In genomic region chr11:5140619-5141018, GRCm38 (mm10) we compare ENCODE assay signal across 10 mouse cellular contexts. TPM values are rescaled to one million over a fixed set of nuclear protein-coding genes. Genes with fewer than 3 reads are reported as not detected.
A peak's percentile ranks its signal among the peaks of the same experiment; 100 is the strongest.
DNase-seq lines count a peak whose midpoint lies in the region; ATAC-seq and TF ChIP-seq lines count a peak whose summit lies in the region.
"Had no signal": no experiment of that assay in that cellular context is flagged by ENCODE, and none has a peak within 500 bp of the region (broad histone marks: within the 10 kb centered on the region; RNA-seq: fewer than 3 reads in every experiment).

No protein-coding gene starts in this region.

- DNase-seq in hindbrain, embryonic 14.5 days (ENCODE audit: low spot score), result peak; percentile 58
- DNase-seq in hindbrain, embryonic 10.5 days (ENCODE audit: low spot score), result no peak
- peak; percentile 49 for DNase-seq in ZHBTc4 (ENCODE audit: low read depth, low spot score)
- DNase-seq in heart, postnatal 36 days, result peak; percentile 70 to 74
- no peak for DNase-seq in liver, embryonic 11.5 days (ENCODE audit: low spot score)
- DNase-seq in forebrain, embryonic 11.5 days (ENCODE audit: low spot score), result no peak

- 46% methylated on average over 8 of the region's 8 CpGs for WGBS in hindbrain, embryonic 14.5 days
- WGBS in hindbrain, embryonic 10.5 days, result 84% methylated on average over 8 of the region's 8 CpGs
- WGBS in liver, embryonic 11.5 days, result 46% methylated on average over 8 of the region's 8 CpGs
- WGBS in small intestine, adult 2 months, result 13% methylated on average over 8 of the region's 8 CpGs
- 78% methylated on average over 8 of the region's 8 CpGs for WGBS in forebrain, embryonic 11.5 days

- H3K9me3 ChIP-seq in hindbrain, embryonic 14.5 days (ENCODE audit: control insufficient read depth, low read length), result no peaks in the 10 kb centered on the region
- no peaks in the 10 kb centered on the region for H3K9me3 ChIP-seq in hindbrain, embryonic 10.5 days
- no peaks in the 10 kb centered on the region for H3K9me3 ChIP-seq in liver, embryonic 11.5 days (ENCODE audit: control insufficient read depth, low read length)
- no peaks in the 10 kb centered on the region for H3K9me3 ChIP-seq in forebrain, embryonic 11.5 days (ENCODE audit: control insufficient read depth, low read length)
- H3K9me3 ChIP-seq: embryonic facial prominence, embryonic 13.5 days had no signal

- H3K4me2 ChIP-seq in hindbrain, embryonic 14.5 days (replicated peaks), result no peak overlapping the region
- H3K4me2 ChIP-seq in liver, embryonic 11.5 days, result no peak overlapping the region
- no peak overlapping the region for H3K4me2 ChIP-seq in forebrain, embryonic 11.5 days (ENCODE audit: low read depth, low read length, severe bottlenecking)
- H3K4me2 ChIP-seq: embryonic facial prominence, embryonic 13.5 days had no signal

- TF ChIP-seq CTCF in small intestine, adult 2 months (IDR thresholded peaks at IDR 0.05; ENCODE audit: extremely low read depth, insufficient read length, insufficient replicate concordance, low read depth, low read length), result no peak

- no peak for TF ChIP-seq POLR2A in small intestine, adult 2 months (IDR thresholded peaks at IDR 0.05; ENCODE audit: low read depth, low read length)

- no peaks in the 10 kb centered on the region for H3K36me3 ChIP-seq in hindbrain, embryonic 14.5 days (replicated peaks; ENCODE audit: control insufficient read depth, insufficient read depth)
- H3K36me3 ChIP-seq in hindbrain, embryonic 10.5 days, result peaks cover 32% of the 10 kb centered on the region
- no peaks in the 10 kb centered on the region for H3K36me3 ChIP-seq in liver, embryonic 11.5 days (ENCODE audit: control insufficient read depth, insufficient read depth, low read length)
- H3K36me3 ChIP-seq in small intestine, adult 2 months (ENCODE audit: control insufficient read depth, insufficient read depth, low read length), result no peaks in the 10 kb centered on the region
- no peaks in the 10 kb centered on the region for H3K36me3 ChIP-seq in forebrain, embryonic 11.5 days (ENCODE audit: control insufficient read depth, insufficient read depth, low read length)
- H3K36me3 ChIP-seq: embryonic facial prominence, embryonic 13.5 days had no signal

- H3K27ac ChIP-seq in hindbrain, embryonic 14.5 days, result no peak overlapping the region
- no peak overlapping the region for H3K27ac ChIP-seq in hindbrain, embryonic 10.5 days
- no peak overlapping the region for H3K27ac ChIP-seq in liver, embryonic 11.5 days (ENCODE audit: low read depth, low read length)
- peak overlapping the region; percentile 47; the same call in 1 of the 2 replicates for H3K27ac ChIP-seq in small intestine, adult 2 months (ENCODE audit: insufficient read depth, low read depth, low read length)
- H3K27ac ChIP-seq in forebrain, embryonic 11.5 days (ENCODE audit: low read depth, low read length), result no peak overlapping the region
- H3K27ac ChIP-seq: embryonic facial prominence, embryonic 13.5 days; macrophage had no signal

- ATAC-seq in hindbrain, embryonic 14.5 days (ENCODE audit: low FRiP score), result no peak
- 0 out of 2 replicates have a peak, but pooled peaks have one; percentile 23 for ATAC-seq in erythroblast, adult 5-6 weeks (replicated peaks; ENCODE audit: low FRiP score, poor library complexity, severe bottlenecking)
- ATAC-seq in liver, embryonic 11.5 days (replicated peaks; ENCODE audit: low FRiP score), result 0 out of 2 replicates have a peak, but pooled peaks have one; percentile 27
- ATAC-seq in forebrain, embryonic 11.5 days (replicated peaks; ENCODE audit: low FRiP score), result no peak

- H3K4me1 ChIP-seq in hindbrain, embryonic 14.5 days (replicated peaks; ENCODE audit: control insufficient read depth, insufficient read depth, low read length), result peaks cover 10% of the 10 kb centered on the region; the same call in 1 of the 2 replicates
- peaks cover 22% of the 10 kb centered on the region for H3K4me1 ChIP-seq in hindbrain, embryonic 10.5 days (replicated peaks)
- H3K4me1 ChIP-seq in liver, embryonic 11.5 days (replicated peaks; ENCODE audit: control insufficient read depth, insufficient read depth, low read length), result peaks cover 21% of the 10 kb centered on the region
- peaks cover 11% of the 10 kb centered on the region; the same call in 1 of the 2 replicates for H3K4me1 ChIP-seq in small intestine, adult 2 months (ENCODE audit: control insufficient read depth, insufficient read depth, insufficient read length, low read length)
- H3K4me1 ChIP-seq in forebrain, embryonic 11.5 days (replicated peaks; ENCODE audit: control insufficient read depth, insufficient read depth, low read length), result peaks cover 3% of the 10 kb centered on the region; the same call in 1 of the 2 replicates

- no peak overlapping the region for H3K4me3 ChIP-seq in hindbrain, embryonic 14.5 days (replicated peaks; ENCODE audit: low read length)
- H3K4me3 ChIP-seq in hindbrain, embryonic 10.5 days, result no peak overlapping the region
- H3K4me3 ChIP-seq in liver, embryonic 11.5 days (ENCODE audit: low read depth, low read length), result no peak overlapping the region
- H3K4me3 ChIP-seq in small intestine, adult 2 months (ENCODE audit: low read depth, low read length), result no peak overlapping the region
- no peak overlapping the region for H3K4me3 ChIP-seq in forebrain, embryonic 11.5 days (ENCODE audit: low read depth, low read length)
- H3K4me3 ChIP-seq: embryonic facial prominence, embryonic 13.5 days had no signal

- intact Hi-C loops in heart, postnatal 36 days (cut with DNase I), result no loop called here

- H3K9ac ChIP-seq in hindbrain, embryonic 14.5 days, result no peak overlapping the region
- H3K9ac ChIP-seq in liver, embryonic 11.5 days (ENCODE audit: low read depth, low read length), result no peak overlapping the region
- H3K9ac ChIP-seq in forebrain, embryonic 11.5 days (ENCODE audit: low read length), result no peak overlapping the region
- H3K9ac ChIP-seq: embryonic facial prominence, embryonic 13.5 days had no signal

- H3K27me3 ChIP-seq in hindbrain, embryonic 14.5 days (ENCODE audit: control insufficient read depth, insufficient read depth, low read length), result no peaks in the 10 kb centered on the region
- no peaks in the 10 kb centered on the region for H3K27me3 ChIP-seq in hindbrain, embryonic 10.5 days (ENCODE audit: insufficient read depth, poor library complexity, severe bottlenecking)
- H3K27me3 ChIP-seq in liver, embryonic 11.5 days (replicated peaks; ENCODE audit: control insufficient read depth, insufficient read depth, low read length), result no peaks in the 10 kb centered on the region
- H3K27me3 ChIP-seq in small intestine, adult 2 months (ENCODE audit: control insufficient read depth, insufficient read depth, low read length), result no peaks in the 10 kb centered on the region
- H3K27me3 ChIP-seq in forebrain, embryonic 11.5 days (ENCODE audit: control insufficient read depth, insufficient read depth, low read length), result no peaks in the 10 kb centered on the region
- H3K27me3 ChIP-seq: embryonic facial prominence, embryonic 13.5 days had no signal

RNA-seq across cellular contexts. Expression of gene Emid1, which starts 11.4 kb away (rescaled TPM):
- 14.7 and 17.8 TPM in 2 replicates for polyA plus RNA-seq in hindbrain, embryonic 14.5 days (2014; fragmentation: Nextera tagmentation; extraction: Ambion mirVana)
- polyA plus RNA-seq in hindbrain, embryonic 10.5 days (2016; fragmentation: Nextera tagmentation; extraction: Ambion mirVana), result 31.9 and 40.0 TPM in 2 replicates
- total RNA-seq in erythroblast, adult 5-6 weeks (2015; ENCODE audit: low replicate concordance), result 1.0 TPM in 1 of 2 replicates, not detected in the other
- total RNA-seq in erythroblast, adult 5-6 weeks (2017; ENCODE audit: low replicate concordance), result 0.26 and 0.42 TPM in 2 replicates
- 1 to 10 TPM; 2.1 to 3.8 TPM for total RNA-seq in heart, postnatal 36 days (2021)
- 14.6 and 16.5 TPM in 2 replicates for polyA plus RNA-seq in liver, embryonic 11.5 days (2014; fragmentation: Nextera tagmentation; extraction: Ambion mirVana)
- polyA plus RNA-seq in small intestine, adult 2 months (2012; rRNA removed), result 16.9 and 34.7 TPM in 2 replicates
- polyA plus RNA-seq in forebrain, embryonic 11.5 days (2014; fragmentation: Nextera tagmentation; extraction: Ambion mirVana), result 22.2 TPM in 2 replicates

RNA-seq across cellular contexts. Expression of gene Ewsr1, which starts 41.6 kb away (rescaled TPM):
- polyA plus RNA-seq in hindbrain, embryonic 14.5 days (2014; fragmentation: Nextera tagmentation; extraction: Ambion mirVana), result 267 and 288 TPM in 2 replicates
- 877 and 924 TPM in 2 replicates for polyA plus RNA-seq in hindbrain, embryonic 10.5 days (2016; fragmentation: Nextera tagmentation; extraction: Ambion mirVana)
- 139 and 186 TPM in 2 replicates for total RNA-seq in erythroblast, adult 5-6 weeks (2015; ENCODE audit: low replicate concordance)
- total RNA-seq in erythroblast, adult 5-6 weeks (2017; ENCODE audit: low replicate concordance), result 453 and 581 TPM in 2 replicates
- total RNA-seq in heart, postnatal 36 days (2021), result 10 to 100 TPM; 85.9 to 93.8 TPM
- 363 and 367 TPM in 2 replicates for polyA plus RNA-seq in liver, embryonic 11.5 days (2014; fragmentation: Nextera tagmentation; extraction: Ambion mirVana)
- 305 and 396 TPM in 2 replicates for polyA plus RNA-seq in small intestine, adult 2 months (2012; rRNA removed)
- polyA plus RNA-seq in forebrain, embryonic 11.5 days (2014; fragmentation: Nextera tagmentation; extraction: Ambion mirVana), result 509 and 539 TPM in 2 replicates

RNA-seq across cellular contexts. Expression of gene Rhbdd3, which starts 41.9 kb away (rescaled TPM):
- polyA plus RNA-seq in hindbrain, embryonic 14.5 days (2014; fragmentation: Nextera tagmentation; extraction: Ambion mirVana), result 39.7 and 44.5 TPM in 2 replicates
- polyA plus RNA-seq in hindbrain, embryonic 10.5 days (2016; fragmentation: Nextera tagmentation; extraction: Ambion mirVana), result 29.1 and 29.3 TPM in 2 replicates
- total RNA-seq in erythroblast, adult 5-6 weeks (2015; ENCODE audit: low replicate concordance), result 5.6 and 9.2 TPM in 2 replicates
- total RNA-seq in erythroblast, adult 5-6 weeks (2017; ENCODE audit: low replicate concordance), result 4.5 and 10.9 TPM in 2 replicates
- total RNA-seq in heart, postnatal 36 days (2021), result 10 to 100 TPM; 21.0 to 28.1 TPM
- 27.0 and 29.1 TPM in 2 replicates for polyA plus RNA-seq in liver, embryonic 11.5 days (2014; fragmentation: Nextera tagmentation; extraction: Ambion mirVana)
- polyA plus RNA-seq in small intestine, adult 2 months (2012; rRNA removed), result 16.2 and 22.1 TPM in 2 replicates
- 26.5 and 34.4 TPM in 2 replicates for polyA plus RNA-seq in forebrain, embryonic 11.5 days (2014; fragmentation: Nextera tagmentation; extraction: Ambion mirVana)

Comparison
In these comparisons a context has a peak if more than half of its experiments do, and no peak if none do; other contexts are left out.
1. DNase-seq: peak in hindbrain, embryonic 14.5 days (single experiment), ZHBTc4 (single experiment) and heart, postnatal 36 days (2 of 2); none in hindbrain, embryonic 10.5 days (single experiment), liver, embryonic 11.5 days (single experiment) and forebrain, embryonic 11.5 days (single experiment).
2. ATAC-seq: peak in erythroblast, adult 5-6 weeks (single experiment) and liver, embryonic 11.5 days (single experiment); none in hindbrain, embryonic 14.5 days (single experiment) and forebrain, embryonic 11.5 days (single experiment).